In the genomic region with DNA sequence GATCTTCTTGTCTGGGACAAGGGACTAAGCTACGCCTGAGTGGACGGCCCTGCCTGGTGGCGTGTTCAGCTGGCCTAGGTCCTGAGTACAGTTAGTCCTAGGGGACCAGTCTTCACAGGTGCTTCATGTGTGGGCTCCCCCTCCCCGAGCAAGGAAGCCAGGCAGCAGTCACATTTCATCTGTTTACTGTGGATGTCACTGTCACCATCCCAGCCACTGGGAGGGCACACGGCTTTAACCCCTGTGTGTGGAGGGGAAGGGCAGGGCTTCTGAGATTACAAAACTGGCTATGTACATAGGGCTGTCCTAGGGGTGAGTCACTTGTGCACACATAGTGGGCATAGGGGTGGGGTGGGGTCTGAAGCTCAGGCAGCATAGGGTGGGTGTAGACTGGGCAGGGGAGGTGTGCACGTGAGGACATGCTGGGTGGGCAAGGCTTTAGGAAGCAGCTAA, we compare ENCODE assay signal across 12 mouse cellular contexts. TPM values are rescaled to one million over a fixed set of nuclear protein-coding genes. Genes with fewer than 3 reads are reported as not detected.
DNase-seq lines count a peak whose midpoint lies in the region; ATAC-seq and TF ChIP-seq lines count a peak whose summit lies in the region.
"Had no signal": no experiment of that assay in that cellular context is flagged by ENCODE, and none has a peak within 500 bp of the region (broad histone marks: within the 10 kb centered on the region; RNA-seq: fewer than 3 reads in every experiment).

No protein-coding gene starts in this region.

- TF ChIP-seq CTCF in hindbrain, postnatal 0 days (IDR thresholded peaks at IDR 0.05; ENCODE audit: low read depth) = no peak
- TF ChIP-seq CTCF in midbrain, postnatal 0 days (IDR thresholded peaks at IDR 0.05) = no peak

- H3K27me3 ChIP-seq in hindbrain, postnatal 0 days (ENCODE audit: insufficient read depth, low read length) = no peaks in the 10 kb centered on the region
- no peaks in the 10 kb centered on the region for H3K27me3 ChIP-seq in hindbrain, embryonic 14.5 days (ENCODE audit: control insufficient read depth, insufficient read depth, low read length)
- no peaks in the 10 kb centered on the region for H3K27me3 ChIP-seq in midbrain, embryonic 11.5 days (ENCODE audit: control insufficient read depth, insufficient read depth, low read length)
- no peaks in the 10 kb centered on the region for H3K27me3 ChIP-seq in midbrain, embryonic 10.5 days (ENCODE audit: low read depth, poor library complexity, severe bottlenecking)
- no peaks in the 10 kb centered on the region for H3K27me3 ChIP-seq in midbrain, postnatal 0 days (ENCODE audit: insufficient read depth, low read length)
- H3K27me3 ChIP-seq: embryonic facial prominence, embryonic 13.5 days; forebrain, embryonic 15.5 days had no signal

- no peak overlapping the region for H3K4me2 ChIP-seq in hindbrain, postnatal 0 days (ENCODE audit: low read depth, low read length)
- no peak overlapping the region for H3K4me2 ChIP-seq in hindbrain, embryonic 14.5 days (replicated peaks)
- no peak overlapping the region for H3K4me2 ChIP-seq in midbrain, embryonic 11.5 days
- no peak overlapping the region for H3K4me2 ChIP-seq in midbrain, postnatal 0 days (ENCODE audit: low read depth, low read length, poor library complexity, severe bottlenecking)
- H3K4me2 ChIP-seq: embryonic facial prominence, embryonic 13.5 days; forebrain, embryonic 15.5 days; heart, embryonic 12.5 days had no signal

- H3K36me3 ChIP-seq in hindbrain, postnatal 0 days (ENCODE audit: insufficient read depth, low read length) = peaks cover 38% of the 10 kb centered on the region
- H3K36me3 ChIP-seq in hindbrain, embryonic 14.5 days (replicated peaks; ENCODE audit: control insufficient read depth, insufficient read depth) = peaks cover 48% of the 10 kb centered on the region
- peaks cover 30% of the 10 kb centered on the region for H3K36me3 ChIP-seq in midbrain, embryonic 11.5 days (ENCODE audit: control insufficient read depth, insufficient read depth, low read length)
- peaks cover 51% of the 10 kb centered on the region for H3K36me3 ChIP-seq in midbrain, embryonic 10.5 days
- peaks cover 44% of the 10 kb centered on the region for H3K36me3 ChIP-seq in midbrain, postnatal 0 days (ENCODE audit: insufficient read depth, low read length)

- H3K9me3 ChIP-seq in hindbrain, postnatal 0 days (ENCODE audit: low read length) = no peaks in the 10 kb centered on the region
- H3K9me3 ChIP-seq in hindbrain, embryonic 14.5 days (ENCODE audit: control insufficient read depth, low read length) = no peaks in the 10 kb centered on the region
- no peaks in the 10 kb centered on the region for H3K9me3 ChIP-seq in midbrain, embryonic 11.5 days (ENCODE audit: control insufficient read depth, low read length)
- H3K9me3 ChIP-seq in midbrain, embryonic 10.5 days (replicated peaks) = no peaks in the 10 kb centered on the region
- H3K9me3 ChIP-seq in midbrain, postnatal 0 days (ENCODE audit: low read length) = no peaks in the 10 kb centered on the region
- H3K9me3 ChIP-seq: embryonic facial prominence, embryonic 13.5 days; forebrain, embryonic 15.5 days; heart, embryonic 12.5 days had no signal

- no peak for DNase-seq in hindbrain, postnatal 0 days (ENCODE audit: low spot score)
- DNase-seq in hindbrain, embryonic 14.5 days (ENCODE audit: low spot score) = no peak
- DNase-seq in midbrain, embryonic 11.5 days (ENCODE audit: low spot score, missing footprints) = no peak
- DNase-seq in midbrain, embryonic 10.5 days (ENCODE audit: low spot score) = no peak
- peak; percentile 38 for DNase-seq in liver
- DNase-seq in midbrain, postnatal 0 days (ENCODE audit: low spot score) = no peak
- no peak for DNase-seq in heart, adult 8-10 months (ENCODE audit: low spot score)
- no peak for DNase-seq in heart, adult 9 months (ENCODE audit: low spot score in 2 of 2)
- DNase-seq: layer of hippocampus, adult 9-11 months had no signal

- no peaks in the 10 kb centered on the region for H3K4me1 ChIP-seq in hindbrain, postnatal 0 days (ENCODE audit: insufficient read depth, low read length)
- no peaks in the 10 kb centered on the region for H3K4me1 ChIP-seq in hindbrain, embryonic 14.5 days (replicated peaks; ENCODE audit: control insufficient read depth, insufficient read depth, low read length)
- no peaks in the 10 kb centered on the region for H3K4me1 ChIP-seq in midbrain, embryonic 11.5 days (ENCODE audit: control insufficient read depth, insufficient read depth, low read length)
- peaks cover 18% of the 10 kb centered on the region for H3K4me1 ChIP-seq in midbrain, embryonic 10.5 days
- no peaks in the 10 kb centered on the region for H3K4me1 ChIP-seq in midbrain, postnatal 0 days (ENCODE audit: insufficient read depth, low read length)
- H3K4me1 ChIP-seq: embryonic facial prominence, embryonic 13.5 days; heart, embryonic 12.5 days had no signal

- 0 out of 2 replicates have a peak overlapping the region, but pooled peaks have one; percentile 77 for H3K27ac ChIP-seq in hindbrain, postnatal 0 days
- no peak overlapping the region for H3K27ac ChIP-seq in hindbrain, embryonic 14.5 days
- no peak overlapping the region for H3K27ac ChIP-seq in midbrain, embryonic 11.5 days (ENCODE audit: low read depth, low read length)
- no peak overlapping the region for H3K27ac ChIP-seq in midbrain, embryonic 10.5 days (replicated peaks)
- no peak overlapping the region for H3K27ac ChIP-seq in midbrain, postnatal 0 days (ENCODE audit: low read depth, low read length)
- H3K27ac ChIP-seq: embryonic facial prominence, embryonic 13.5 days had no signal

- WGBS in hindbrain, postnatal 0 days = 62% methylated on average over 6 of the region's 6 CpGs
- WGBS in hindbrain, embryonic 14.5 days = 70% methylated on average over 6 of the region's 6 CpGs
- 77% methylated on average over 6 of the region's 6 CpGs for WGBS in midbrain, embryonic 11.5 days
- 79% methylated on average over 6 of the region's 6 CpGs for WGBS in midbrain, embryonic 10.5 days
- 73% methylated on average over 6 of the region's 6 CpGs for WGBS in midbrain, postnatal 0 days

- 0 out of 2 replicates have a peak, but pooled peaks have one; percentile 21 for ATAC-seq in hindbrain, postnatal 0 days
- no peak for ATAC-seq in hindbrain, embryonic 14.5 days (ENCODE audit: low FRiP score)
- peak; percentile 39; the same call in 1 of the 2 replicates for ATAC-seq in midbrain, embryonic 11.5 days (ENCODE audit: low FRiP score)
- 0 out of 2 replicates have a peak, but pooled peaks have one; percentile 27 for ATAC-seq in midbrain, postnatal 0 days (ENCODE audit: low FRiP score)
- ATAC-seq: forebrain, embryonic 15.5 days had no signal

- H3K9ac ChIP-seq in hindbrain, postnatal 0 days (replicated peaks; ENCODE audit: low read length) = no peak overlapping the region
- no peak overlapping the region for H3K9ac ChIP-seq in hindbrain, embryonic 14.5 days
- no peak overlapping the region for H3K9ac ChIP-seq in midbrain, embryonic 11.5 days (ENCODE audit: low read length)
- no peak overlapping the region for H3K9ac ChIP-seq in midbrain, postnatal 0 days (replicated peaks; ENCODE audit: low read length, poor library complexity, severe bottlenecking)
- H3K9ac ChIP-seq: embryonic facial prominence, embryonic 13.5 days; forebrain, embryonic 15.5 days; heart, embryonic 12.5 days had no signal

- no peak overlapping the region for H3K4me3 ChIP-seq in hindbrain, postnatal 0 days (ENCODE audit: low read length)
- H3K4me3 ChIP-seq in hindbrain, embryonic 14.5 days (replicated peaks; ENCODE audit: low read length) = no peak overlapping the region
- no peak overlapping the region for H3K4me3 ChIP-seq in midbrain, embryonic 11.5 days (ENCODE audit: low read depth, low read length)
- H3K4me3 ChIP-seq in midbrain, embryonic 10.5 days = no peak overlapping the region
- H3K4me3 ChIP-seq in midbrain, postnatal 0 days (ENCODE audit: low read depth, low read length) = no peak overlapping the region
- H3K4me3 ChIP-seq: embryonic facial prominence, embryonic 13.5 days; forebrain, embryonic 15.5 days; heart, embryonic 12.5 days had no signal

RNA-seq across cellular contexts. Expression of gene Pdk2, which starts 15.0 kb away (rescaled TPM):
- total RNA-seq in hindbrain, postnatal 0 days (2014; rRNA removed) = 25.0 and 32.0 TPM in 2 replicates
- polyA plus RNA-seq in hindbrain, postnatal 0 days (2015; fragmentation: Nextera tagmentation; extraction: Ambion mirVana) = 46.8 and 49.0 TPM in 2 replicates
- polyA plus RNA-seq in hindbrain, embryonic 14.5 days (2014; fragmentation: Nextera tagmentation; extraction: Ambion mirVana) = 22.7 and 25.2 TPM in 2 replicates
- polyA plus RNA-seq in midbrain, embryonic 11.5 days (2014; fragmentation: Nextera tagmentation; extraction: Ambion mirVana) = 12.6 and 13.3 TPM in 2 replicates
- polyA plus RNA-seq in midbrain, embryonic 10.5 days (2016; fragmentation: Nextera tagmentation; extraction: Ambion mirVana) = 9.7 and 15.3 TPM in 2 replicates
- 14.1 and 18.1 TPM in 2 replicates for total RNA-seq in midbrain, postnatal 0 days (2014; rRNA removed)
- 30.8 and 32.7 TPM in 2 replicates for polyA plus RNA-seq in midbrain, postnatal 0 days (2015; fragmentation: Nextera tagmentation; extraction: Ambion mirVana)
- total RNA-seq in heart, adult 8-10 months (2022) = 100 to 1,000 TPM; 469 to 545 (median 504) TPM

RNA-seq across cellular contexts. Expression of gene Samd14, which starts 16.4 kb away (rescaled TPM):
- total RNA-seq in hindbrain, postnatal 0 days (2014; rRNA removed) = 216 and 223 TPM in 2 replicates
- polyA plus RNA-seq in hindbrain, postnatal 0 days (2015; fragmentation: Nextera tagmentation; extraction: Ambion mirVana) = 128 and 137 TPM in 2 replicates
- 130 and 135 TPM in 2 replicates for polyA plus RNA-seq in hindbrain, embryonic 14.5 days (2014; fragmentation: Nextera tagmentation; extraction: Ambion mirVana)
- 47.3 and 47.8 TPM in 2 replicates for polyA plus RNA-seq in midbrain, embryonic 11.5 days (2014; fragmentation: Nextera tagmentation; extraction: Ambion mirVana)
- polyA plus RNA-seq in midbrain, embryonic 10.5 days (2016; fragmentation: Nextera tagmentation; extraction: Ambion mirVana) = 40.8 and 58.6 TPM in 2 replicates
- total RNA-seq in midbrain, postnatal 0 days (2014; rRNA removed) = 221 and 243 TPM in 2 replicates
- polyA plus RNA-seq in midbrain, postnatal 0 days (2015; fragmentation: Nextera tagmentation; extraction: Ambion mirVana) = 158 and 161 TPM in 2 replicates
- total RNA-seq in heart, adult 8-10 months (2022) = 1 to 10 TPM in 2 of 4 experiments, under 1 TPM in 2; 0.72 to 1.1 (median 0.96) TPM

RNA-seq across cellular contexts. Expression of gene Ppp1r9b, which starts 35.3 kb away (rescaled TPM):
- 170 and 190 TPM in 2 replicates for total RNA-seq in hindbrain, postnatal 0 days (2014; rRNA removed)
- polyA plus RNA-seq in hindbrain, postnatal 0 days (2015; fragmentation: Nextera tagmentation; extraction: Ambion mirVana) = 18.8 and 19.4 TPM in 2 replicates
- 27.1 and 27.5 TPM in 2 replicates for polyA plus RNA-seq in hindbrain, embryonic 14.5 days (2014; fragmentation: Nextera tagmentation; extraction: Ambion mirVana)
- 10.5 and 12.4 TPM in 2 replicates for polyA plus RNA-seq in midbrain, embryonic 11.5 days (2014; fragmentation: Nextera tagmentation; extraction: Ambion mirVana)
- polyA plus RNA-seq in midbrain, embryonic 10.5 days (2016; fragmentation: Nextera tagmentation; extraction: Ambion mirVana) = 8.6 and 9.0 TPM in 2 replicates
- 179 and 217 TPM in 2 replicates for total RNA-seq in midbrain, postnatal 0 days (2014; rRNA removed)
- 18.2 and 20.4 TPM in 2 replicates for polyA plus RNA-seq in midbrain, postnatal 0 days (2015; fragmentation: Nextera tagmentation; extraction: Ambion mirVana)
- total RNA-seq in heart, adult 8-10 months (2022) = 10 to 100 TPM; 43.9 to 47.4 (median 45.6) TPM

RNA-seq across cellular contexts. Expression of gene Sgca, which starts 50.0 kb away (rescaled TPM):
- total RNA-seq in hindbrain, postnatal 0 days (2014; rRNA removed) = 0.36 and 0.52 TPM in 2 replicates
- polyA plus RNA-seq in hindbrain, postnatal 0 days (2015; fragmentation: Nextera tagmentation; extraction: Ambion mirVana) = 0.26 and 0.28 TPM in 2 replicates
- polyA plus RNA-seq in hindbrain, embryonic 14.5 days (2014; fragmentation: Nextera tagmentation; extraction: Ambion mirVana) = 0.17 TPM in 1 of 2 replicates, not detected in the other
- polyA plus RNA-seq in midbrain, embryonic 11.5 days (2014; fragmentation: Nextera tagmentation; extraction: Ambion mirVana) = not detected in 2 replicates
- 0.20 TPM in 1 of 2 replicates, not detected in the other for polyA plus RNA-seq in midbrain, embryonic 10.5 days (2016; fragmentation: Nextera tagmentation; extraction: Ambion mirVana)
- not detected in 2 replicates for total RNA-seq in midbrain, postnatal 0 days (2014; rRNA removed)
- 0.29 and 0.39 TPM in 2 replicates for polyA plus RNA-seq in midbrain, postnatal 0 days (2015; fragmentation: Nextera tagmentation; extraction: Ambion mirVana)
- total RNA-seq in heart, adult 8-10 months (2022) = 100 to 1,000 TPM; 202 to 221 (median 208) TPM
- polyA plus RNA-seq: forebrain, embryonic 15.5 days had no signal

RNA-seq across cellular contexts. Expression of gene Itga3, which starts 50.5 kb away (rescaled TPM):
- total RNA-seq in hindbrain, postnatal 0 days (2014; rRNA removed) = 55.4 and 68.8 TPM in 2 replicates
- 13.2 and 14.4 TPM in 2 replicates for polyA plus RNA-seq in hindbrain, postnatal 0 days (2015; fragmentation: Nextera tagmentation; extraction: Ambion mirVana)
- polyA plus RNA-seq in hindbrain, embryonic 14.5 days (2014; fragmentation: Nextera tagmentation; extraction: Ambion mirVana) = 15.6 and 16.9 TPM in 2 replicates
- 2.9 and 3.0 TPM in 2 replicates for polyA plus RNA-seq in midbrain, embryonic 11.5 days (2014; fragmentation: Nextera tagmentation; extraction: Ambion mirVana)
- polyA plus RNA-seq in midbrain, embryonic 10.5 days (2016; fragmentation: Nextera tagmentation; extraction: Ambion mirVana) = 5.1 and 5.4 TPM in 2 replicates
- 33.2 and 38.3 TPM in 2 replicates for total RNA-seq in midbrain, postnatal 0 days (2014; rRNA removed)
- 11.2 and 12.3 TPM in 2 replicates for polyA plus RNA-seq in midbrain, postnatal 0 days (2015; fragmentation: Nextera tagmentation; extraction: Ambion mirVana)
- 10 to 100 TPM in 1 of 4 experiments, 1 to 10 TPM in 3; 9.1 to 10.3 (median 9.8) TPM for total RNA-seq in heart, adult 8-10 months (2022)
